Mouse (Mus musculus): ENCODE data around the gene Gm15091. TPM values are rescaled to one million over a fixed set of nuclear protein-coding genes. Genes with fewer than 3 reads are reported as not detected.

Gm15091 gene
- not detected in 2 replicates for polyA plus RNA-seq (2012; rRNA removed)

GRCm38 (mm10) chrX:149941355-149941754 is at the start of gene Gm15091:
Gene Gm15091 (plus strand): TSS chrX:149941655.

Other genes starting within 250 kb of the Gm15091 start
- gene Gm15097, start 157.2 kb upstream of the Gm15091 start, polyA plus RNA-seq (2012; rRNA removed), result not detected in 2 replicates